In the genomic region with DNA sequence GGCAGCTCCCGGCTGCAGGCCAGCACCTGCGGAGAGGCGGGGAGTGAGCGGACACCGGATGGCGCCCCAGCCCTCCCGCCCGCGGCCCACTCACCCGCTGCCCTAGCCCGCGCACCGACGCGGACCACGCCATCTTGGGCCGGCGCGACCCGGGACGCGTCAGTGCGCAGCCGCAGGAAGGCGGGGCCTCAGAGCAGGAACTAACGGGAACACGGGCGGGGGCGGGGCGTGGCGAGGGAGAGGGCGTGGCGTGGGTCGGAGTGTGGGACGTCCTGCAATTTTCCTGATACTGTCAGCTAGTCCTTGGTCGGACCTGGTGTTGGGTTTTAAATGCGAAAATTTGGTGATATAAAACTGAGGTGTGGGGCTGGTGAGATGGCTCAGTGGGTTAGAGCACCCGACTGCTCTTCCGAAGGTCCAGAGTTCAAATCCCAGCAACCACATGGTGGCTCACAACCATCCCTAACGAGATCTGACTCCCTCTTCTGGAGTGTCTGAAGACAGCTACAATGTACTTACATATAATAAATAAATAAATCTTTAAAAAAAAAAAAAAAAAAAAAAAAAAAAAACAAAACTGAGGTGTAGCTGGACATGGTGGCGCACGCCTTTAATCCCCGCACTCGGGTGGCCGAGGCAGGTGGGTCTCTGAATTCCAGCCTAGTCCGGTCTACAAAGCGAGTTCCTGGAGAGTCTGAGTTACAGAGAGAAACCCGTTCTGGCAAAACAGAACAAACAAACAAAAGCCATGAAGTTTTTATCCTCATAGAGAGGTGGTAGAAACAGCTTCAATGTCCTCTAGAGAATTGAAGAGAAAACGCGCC, we compare ENCODE assay signal across 8 mouse cellular contexts. TPM values are rescaled to one million over a fixed set of nuclear protein-coding genes. Genes with fewer than 3 reads are reported as not detected.
DNase-seq lines count a peak whose midpoint lies in the region; ATAC-seq lines count a peak whose summit lies in the region.

No protein-coding gene starts in this region.

- H3K4me2 ChIP-seq in midbrain, embryonic 11.5 days: peak overlapping the region; percentile 72

- H3K27ac ChIP-seq in embryonic facial prominence, embryonic 10.5 days (replicated peaks): peak overlapping the region; percentile 96
- no peak overlapping the region for H3K27ac ChIP-seq in midbrain, embryonic 11.5 days (ENCODE audit: low read depth, low read length)

- WGBS in embryonic facial prominence, embryonic 10.5 days: 20% methylated on average over 50 of the region's 50 CpGs
- 19% methylated on average over 49 of the region's 50 CpGs for WGBS in midbrain, embryonic 11.5 days

- intact Hi-C loops in left cerebral cortex, postnatal 4 days (cut with DNase I): loop anchor here (10.0 kb wide), 2 partner anchors 143 to 223 kb away; a partner anchor contains a TSS

- H3K9ac ChIP-seq in midbrain, embryonic 11.5 days (ENCODE audit: low read length): peak overlapping the region; percentile 89

- H3K4me3 ChIP-seq in embryonic facial prominence, embryonic 10.5 days: peak overlapping the region; percentile 87
- peak overlapping the region; percentile 98 for H3K4me3 ChIP-seq in midbrain, embryonic 11.5 days (ENCODE audit: low read depth, low read length)

- H3K9me3 ChIP-seq in embryonic facial prominence, embryonic 10.5 days: no peaks in the 10 kb centered on the region
- H3K9me3 ChIP-seq in midbrain, embryonic 11.5 days (ENCODE audit: control insufficient read depth, low read length): no peaks in the 10 kb centered on the region

- no peaks in the 10 kb centered on the region for H3K27me3 ChIP-seq in embryonic facial prominence, embryonic 10.5 days (replicated peaks; ENCODE audit: low read depth, poor library complexity, severe bottlenecking)
- H3K27me3 ChIP-seq in midbrain, embryonic 11.5 days (ENCODE audit: control insufficient read depth, insufficient read depth, low read length): no peaks in the 10 kb centered on the region

- peak; percentile 97 for DNase-seq in adrenal gland, postnatal 14 days
- peak; percentile 97 for DNase-seq in embryonic facial prominence, embryonic 10.5 days (ENCODE audit: low spot score)
- DNase-seq in kidney, adult 11 months: peak; percentile 83
- DNase-seq in left cerebral cortex, postnatal 4 days: peak; percentile 94
- peak; percentile 100 for DNase-seq in midbrain, embryonic 11.5 days (ENCODE audit: low spot score, missing footprints)
- DNase-seq in right cerebral cortex, postnatal 4 days: peak; percentile 91
- peak; percentile 93 for DNase-seq in yolk sac, embryonic 10.5 days (ENCODE audit: low spot score)

- peaks cover 14% of the 10 kb centered on the region for H3K4me1 ChIP-seq in embryonic facial prominence, embryonic 10.5 days
- peaks cover 10% of the 10 kb centered on the region for H3K4me1 ChIP-seq in midbrain, embryonic 11.5 days (ENCODE audit: control insufficient read depth, insufficient read depth, low read length)

- ATAC-seq in granulocyte monocyte progenitor cell, adult 5-6 weeks (replicated peaks; ENCODE audit: poor library complexity, severe bottlenecking): peak; percentile 97
- peak; percentile 97 for ATAC-seq in midbrain, embryonic 11.5 days (ENCODE audit: low FRiP score)

- H3K36me3 ChIP-seq in embryonic facial prominence, embryonic 10.5 days (replicated peaks): peaks cover 30% of the 10 kb centered on the region
- peaks cover 8% of the 10 kb centered on the region for H3K36me3 ChIP-seq in midbrain, embryonic 11.5 days (ENCODE audit: control insufficient read depth, insufficient read depth, low read length)

RNA-seq across cellular contexts. Expression of a gene that starts 7.7 kb away (rescaled TPM):
- 148 and 152 TPM in 2 replicates for total RNA-seq in adrenal gland, postnatal 14 days (2021)
- polyA plus RNA-seq in embryonic facial prominence, embryonic 10.5 days (2016; fragmentation: Nextera tagmentation; extraction: Ambion mirVana): 154 and 156 TPM in 2 replicates
- 65.7 and 68.3 TPM in 2 replicates for total RNA-seq in granulocyte monocyte progenitor cell, adult 5-6 weeks (2014; fragmentation: Nextera tagmentation)
- total RNA-seq in granulocyte monocyte progenitor cell, adult 5-6 weeks (2017): 58.6 and 67.0 TPM in 2 replicates
- 10 to 100 TPM; 90.3 to 93.2 TPM for total RNA-seq in left cerebral cortex, postnatal 4 days (2021)
- 161 and 164 TPM in 2 replicates for polyA plus RNA-seq in midbrain, embryonic 11.5 days (2014; fragmentation: Nextera tagmentation; extraction: Ambion mirVana)

RNA-seq across cellular contexts. Expression of a gene that starts 54.4 kb away (rescaled TPM):
- total RNA-seq in adrenal gland, postnatal 14 days (2021): 56.0 and 56.9 TPM in 2 replicates
- polyA plus RNA-seq in embryonic facial prominence, embryonic 10.5 days (2016; fragmentation: Nextera tagmentation; extraction: Ambion mirVana): 18.0 and 19.1 TPM in 2 replicates
- 4.7 and 6.4 TPM in 2 replicates for total RNA-seq in granulocyte monocyte progenitor cell, adult 5-6 weeks (2014; fragmentation: Nextera tagmentation)
- 6.5 TPM in 2 replicates for total RNA-seq in granulocyte monocyte progenitor cell, adult 5-6 weeks (2017)
- 10 to 100 TPM; 41.5 to 52.4 TPM for total RNA-seq in left cerebral cortex, postnatal 4 days (2021)
- polyA plus RNA-seq in midbrain, embryonic 11.5 days (2014; fragmentation: Nextera tagmentation; extraction: Ambion mirVana): 9.9 and 11.7 TPM in 2 replicates
